Mouse (Mus musculus): ENCODE data around the gene Gm28635.

The Gm28635 gene

DNA sequence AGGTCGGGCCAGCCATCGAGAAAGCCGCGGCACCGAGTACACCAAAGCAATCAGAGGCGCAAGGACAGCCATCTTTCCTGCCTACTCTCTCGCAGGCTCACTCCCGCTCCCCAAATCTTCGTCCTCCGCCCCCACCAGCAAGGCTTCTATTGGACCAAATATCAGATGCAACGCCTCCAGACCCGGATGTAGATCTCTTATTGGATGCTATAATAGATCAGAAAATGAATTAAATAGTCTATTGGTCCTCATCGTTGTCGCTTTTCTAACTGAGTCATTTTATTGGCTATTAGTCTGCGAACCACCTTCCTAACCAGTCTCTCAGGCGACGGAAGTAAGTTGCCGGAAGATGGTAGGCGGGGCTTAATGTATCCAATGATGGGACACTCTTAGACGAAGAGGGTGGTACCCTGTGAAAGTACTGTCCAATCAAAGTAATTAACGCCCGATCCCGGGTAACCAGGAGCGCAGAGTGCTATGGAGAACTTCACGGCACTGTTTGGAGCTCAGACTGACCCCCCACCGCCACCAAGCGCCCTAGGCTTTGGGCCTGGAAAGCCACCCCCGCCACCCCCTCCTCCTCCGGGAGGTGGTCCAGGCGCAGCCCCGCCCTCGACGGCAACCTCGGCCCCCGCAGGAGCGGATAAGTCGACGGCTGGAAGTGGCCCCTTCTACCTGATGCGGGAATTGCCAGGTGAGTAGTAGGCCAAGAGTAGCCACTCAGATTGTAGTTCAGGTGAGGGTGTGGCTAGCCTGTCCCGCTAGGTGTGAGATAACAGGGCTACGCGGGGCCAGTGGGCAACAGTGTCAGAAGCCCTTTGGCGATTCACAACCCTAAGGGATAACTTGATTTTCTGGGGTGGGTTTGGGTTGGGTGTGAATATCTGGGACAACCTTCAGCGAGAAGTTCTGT, at the start of gene Gm28635, which contains the start of gene Med19:
Gene Gm28635, minus strand, starts transcription at position 74 of the 913 bp plus-strand sequence.
Gene Med19, plus strand, starts transcription at position 435 of the 913 bp plus-strand sequence.
- DNase-seq (ENCODE audit: low read depth in 1 of 2, low spot score in 2 of 2) = peak; percentile 85 to 94

- peak; percentile 90 to 91 for DNase-seq (ENCODE audit: low read depth in 1 of 2, low spot score in 2 of 2)
Measured at GRCm38 (mm10) chr2:84727172-84727858, 49.5 kb upstream of the Gm28635 start, which contains the start of gene Clp1. TSS of gene Clp1 (minus strand) at chr2:84727350.

- no peak for DNase-seq (ENCODE audit: low read depth in 1 of 2, low spot score in 2 of 2)
Measured at GRCm38 (mm10) chr2:84726716-84727115, 48.9 kb upstream of the Gm28635 start.

- no peak for DNase-seq (ENCODE audit: low read depth in 1 of 2, low spot score in 2 of 2)
Measured at GRCm38 (mm10) chr2:84725770-84726169, 47.9 kb upstream of the Gm28635 start.

DNA sequence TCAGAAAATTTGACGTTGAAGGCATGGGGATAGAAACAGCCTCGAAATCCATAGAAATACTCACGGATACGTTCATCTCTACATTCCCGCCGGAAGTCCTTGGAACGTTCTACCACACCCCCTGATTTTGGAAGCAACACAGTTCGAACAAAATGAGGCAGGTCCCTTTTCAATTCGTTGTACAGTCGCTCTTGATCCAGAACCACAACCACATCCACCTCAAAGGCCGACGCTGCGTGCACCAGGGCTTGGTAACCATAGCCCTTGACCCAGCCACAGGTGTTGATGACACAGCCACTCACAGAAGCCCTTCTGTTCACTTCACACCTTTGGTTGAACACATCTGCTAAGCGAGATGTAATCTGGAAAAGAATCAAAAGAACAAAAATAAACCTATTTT, 46.0 kb upstream of the Gm28635 start:
- DNase-seq (ENCODE audit: low read depth in 1 of 2, low spot score in 2 of 2) = no peak

- no peak for DNase-seq (ENCODE audit: low read depth in 1 of 2, low spot score in 2 of 2)
Measured at GRCm38 (mm10) chr2:84721182-84721581, 43.3 kb upstream of the Gm28635 start.

- DNase-seq (ENCODE audit: low read depth in 1 of 2, low spot score in 2 of 2) = no peak
Measured at GRCm38 (mm10) chr2:84720718-84721117, 42.9 kb upstream of the Gm28635 start.

GRCm38 (mm10) chr2:84717357-84717756, 39.5 kb upstream of the Gm28635 start:
- no peak for DNase-seq (ENCODE audit: low read depth in 1 of 2, low spot score in 2 of 2)

DNA sequence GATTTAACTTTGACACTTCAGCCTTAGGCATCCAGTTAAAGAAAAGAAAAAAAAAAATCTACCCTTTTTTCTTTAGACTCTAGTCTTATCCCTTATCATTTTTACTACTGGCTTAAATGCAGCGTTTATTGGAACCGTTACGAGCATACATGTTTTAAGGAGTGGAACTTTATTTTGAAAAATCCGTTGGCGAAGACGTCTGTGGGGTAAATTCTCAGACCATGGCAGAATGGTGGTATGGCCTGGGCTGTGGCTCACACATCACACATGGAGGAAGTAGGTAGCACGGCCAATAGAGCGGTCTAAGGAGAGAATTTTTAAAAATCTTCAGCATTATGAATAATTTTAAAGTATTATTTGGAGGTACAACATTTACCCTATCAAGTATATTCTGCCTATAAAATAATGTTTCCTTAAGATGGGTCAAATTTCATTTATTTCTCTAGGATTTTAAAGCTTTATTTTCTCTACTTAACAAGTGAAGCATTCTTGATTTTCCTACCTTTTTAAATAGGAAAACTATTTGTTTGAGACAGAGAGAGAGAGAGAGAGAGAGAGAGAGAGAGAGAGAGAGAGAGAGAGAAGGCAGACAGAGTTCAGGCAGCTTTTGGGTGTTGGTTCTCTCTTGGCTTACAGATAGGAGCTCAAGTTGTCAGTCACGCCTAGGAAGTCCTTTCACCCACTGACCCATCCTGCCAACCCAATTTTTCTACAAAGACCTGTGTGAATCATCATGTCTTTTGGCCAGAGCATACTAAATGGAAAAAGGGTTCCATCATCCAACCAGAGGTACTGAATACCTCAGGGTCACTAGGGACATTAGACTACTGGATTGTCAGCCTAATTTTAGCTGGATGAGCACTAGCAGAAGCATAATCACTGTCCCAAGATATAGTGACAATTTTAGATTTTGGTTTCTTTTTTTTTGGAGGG, 38.8 kb upstream of the Gm28635 start:
- no peak for DNase-seq (ENCODE audit: low read depth in 1 of 2, low spot score in 2 of 2)

- no peak for DNase-seq (ENCODE audit: low read depth in 1 of 2, low spot score in 2 of 2)
Measured at GRCm38 (mm10) chr2:84715562-84716361, 37.9 kb upstream of the Gm28635 start.

- DNase-seq (ENCODE audit: low read depth in 1 of 2, low spot score in 2 of 2) = peak; percentile 97 to 99
Measured at GRCm38 (mm10) chr2:84714811-84715561, 37.1 kb upstream of the Gm28635 start, which contains the start of gene Zdhhc5. TSS of gene Zdhhc5 (minus strand) at chr2:84715180.

DNA sequence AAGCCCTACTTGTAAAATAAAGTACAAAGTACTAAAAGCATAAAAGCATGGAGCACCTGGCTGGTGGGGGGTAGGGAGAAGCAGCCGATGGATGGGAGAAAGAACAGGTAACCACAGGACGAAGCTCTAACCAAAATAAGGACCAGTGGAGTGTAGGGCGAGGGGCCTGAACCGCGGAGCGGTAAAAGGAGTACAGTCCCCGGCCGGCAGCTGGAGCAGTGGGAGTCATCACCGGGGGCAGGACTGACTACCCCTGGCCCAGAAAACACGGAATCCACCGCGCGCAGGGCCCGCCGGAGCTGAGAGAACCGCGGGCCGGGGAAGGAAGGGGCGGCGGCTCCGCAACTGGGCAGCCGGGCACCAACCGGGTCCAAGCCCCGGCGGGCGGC, 36.6 kb upstream of the Gm28635 start:
- DNase-seq (ENCODE audit: low read depth in 1 of 2, low spot score in 2 of 2) = peak in 1 of 2 experiments; percentile 26

DNA sequence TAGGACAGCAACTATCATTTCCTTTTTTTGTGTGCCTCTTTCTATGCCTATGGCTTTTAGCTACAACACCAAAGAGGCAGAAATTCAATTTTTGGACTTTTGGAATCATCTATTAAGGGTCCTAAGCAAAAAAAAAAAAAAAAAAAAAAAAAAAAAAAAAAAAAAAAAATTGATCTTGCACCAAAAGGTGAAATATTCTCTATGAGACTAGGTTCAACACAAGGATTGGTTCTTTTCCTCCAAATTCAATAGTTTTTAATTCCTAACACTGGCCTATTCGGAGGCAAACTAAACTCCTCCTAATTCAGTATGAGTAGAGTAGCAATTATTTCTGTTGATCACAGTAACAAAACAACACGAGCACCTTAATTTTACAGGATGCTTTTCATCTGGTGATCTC, 34.1 kb upstream of the Gm28635 start:
- no peak for DNase-seq (ENCODE audit: low read depth in 1 of 2, low spot score in 2 of 2)

- DNase-seq (ENCODE audit: low read depth in 1 of 2, low spot score in 2 of 2) = no peak
Measured at GRCm38 (mm10) chr2:84707523-84707922, 29.7 kb upstream of the Gm28635 start.

DNA sequence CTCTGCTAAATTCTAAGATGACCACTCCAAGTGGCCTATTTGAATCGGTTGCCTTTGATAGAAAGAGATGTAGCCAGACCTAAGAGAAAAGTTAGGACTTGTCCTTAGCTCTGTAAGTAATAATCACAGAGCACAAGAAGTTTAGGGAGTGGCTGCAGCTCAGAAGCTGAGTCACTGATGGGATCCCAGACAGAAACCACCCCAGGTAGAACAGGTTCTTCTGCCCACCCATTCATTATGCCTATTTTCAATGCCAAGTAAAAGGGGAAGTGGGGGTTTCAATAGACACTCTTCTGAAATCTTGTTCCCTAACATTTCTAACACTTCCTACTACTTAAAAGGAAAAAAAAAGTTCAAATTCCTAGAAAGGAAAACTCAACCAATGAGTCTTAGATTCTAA, 27.5 kb upstream of the Gm28635 start:
- no peak for DNase-seq (ENCODE audit: low read depth in 1 of 2, low spot score in 2 of 2)

- DNase-seq (ENCODE audit: low read depth in 1 of 2, low spot score in 2 of 2) = no peak
Measured at GRCm38 (mm10) chr2:84704329-84704728, 26.5 kb upstream of the Gm28635 start.

DNA sequence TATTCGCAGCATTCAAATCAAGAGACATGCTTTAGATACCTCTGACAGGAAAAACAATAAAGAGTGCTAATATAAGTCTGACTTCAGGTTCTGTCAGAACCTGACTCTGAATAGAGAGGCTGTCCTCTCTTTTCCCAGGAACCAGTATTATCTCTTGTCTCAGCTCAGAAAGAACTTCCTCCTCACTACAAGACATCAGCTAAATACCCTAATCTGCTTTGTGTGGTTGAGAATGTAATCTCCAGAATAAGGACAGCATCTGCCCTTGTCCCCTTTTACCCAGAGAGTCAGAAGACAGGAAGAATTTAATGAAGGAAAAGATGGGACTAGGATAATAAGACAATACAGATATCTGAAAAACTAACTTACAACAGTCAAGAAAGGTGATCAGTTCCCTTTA, 25.7 kb upstream of the Gm28635 start:
- DNase-seq (ENCODE audit: low read depth in 1 of 2, low spot score in 2 of 2) = no peak

GRCm38 (mm10) chr2:84695007-84695695, 17.3 kb upstream of the Gm28635 start:
- no peak for DNase-seq (ENCODE audit: low read depth in 1 of 2, low spot score in 2 of 2)

GRCm38 (mm10) chr2:84690050-84690449, 12.2 kb upstream of the Gm28635 start:
- DNase-seq (ENCODE audit: low read depth in 1 of 2, low spot score in 2 of 2) = no peak
